Comparison of ENCODE assay signal across 9 mouse cellular contexts in genomic region chrX:139416701-139417100, GRCm38 (mm10).
DNase-seq lines count a peak whose midpoint lies in the region; ATAC-seq lines count a peak whose summit lies in the region.
"Had no signal": no experiment of that assay in that cellular context is flagged by ENCODE, and none has a peak within 500 bp of the region (broad histone marks: within the 10 kb centered on the region; RNA-seq: fewer than 3 reads in every experiment).

No protein-coding gene starts in this region.

- 54% methylated on average over 6 of the region's 6 CpGs for WGBS in liver, embryonic 11.5 days
- WGBS in limb, embryonic 10.5 days = 72% methylated on average over 6 of the region's 6 CpGs

- DNase-seq in liver (peak; percentile 61), ZHBTc4 (ENCODE audit: low read depth, low spot score) (peak; percentile 32)
- DNase-seq in liver, embryonic 11.5 days (ENCODE audit: low spot score) = no peak
- DNase-seq in cerebellum, postnatal 36 days = peak; percentile 60 to 73
- DNase-seq in kidney, adult 8-10 months = peak; percentile 40 to 71
- DNase-seq in limb, embryonic 10.5 days (ENCODE audit: low spot score) = peak; percentile 51
- peak; percentile 73 for DNase-seq in retina, embryonic 14.5 days (ENCODE audit: low spot score)

- no peak overlapping the region for H3K4me3 ChIP-seq in liver, embryonic 11.5 days (ENCODE audit: low read depth, low read length)
- H3K4me3 ChIP-seq in limb, embryonic 10.5 days = no peak overlapping the region

- no peaks in the 10 kb centered on the region for H3K36me3 ChIP-seq in liver, embryonic 11.5 days (ENCODE audit: control insufficient read depth, insufficient read depth, low read length)
- H3K36me3 ChIP-seq in limb, embryonic 10.5 days = no peaks in the 10 kb centered on the region

- H3K4me2 ChIP-seq in liver, embryonic 11.5 days = no peak overlapping the region

- H3K9me3 ChIP-seq in liver, embryonic 11.5 days (ENCODE audit: control insufficient read depth, low read length) = no peaks in the 10 kb centered on the region
- no peaks in the 10 kb centered on the region for H3K9me3 ChIP-seq in limb, embryonic 10.5 days (replicated peaks)

- no peak for ATAC-seq in liver, embryonic 11.5 days (replicated peaks; ENCODE audit: low FRiP score)
- ATAC-seq in inflammation-experienced regulatory T-cells, adult 6 months = no peak

- H3K9ac ChIP-seq in liver, embryonic 11.5 days (ENCODE audit: low read depth, low read length) = no peak overlapping the region

- no peak overlapping the region for H3K27ac ChIP-seq in liver, embryonic 11.5 days (ENCODE audit: low read depth, low read length)
- H3K27ac ChIP-seq in limb, embryonic 10.5 days = no peak overlapping the region
- H3K27ac ChIP-seq: macrophage had no signal

- H3K27me3 ChIP-seq in liver, embryonic 11.5 days (replicated peaks; ENCODE audit: control insufficient read depth, insufficient read depth, low read length) = no peaks in the 10 kb centered on the region
- peaks cover 43% of the 10 kb centered on the region for H3K27me3 ChIP-seq in limb, embryonic 10.5 days (ENCODE audit: low read depth, poor library complexity, severe bottlenecking)

- H3K4me1 ChIP-seq in liver, embryonic 11.5 days (replicated peaks; ENCODE audit: control insufficient read depth, insufficient read depth, low read length) = no peaks in the 10 kb centered on the region
- H3K4me1 ChIP-seq in limb, embryonic 10.5 days = no peaks in the 10 kb centered on the region
